Mouse (Mus musculus): ENCODE measurements at regions not wholly inside any gene's neighbourhood (a gene's known extent, or its start where the extent isn't known, plus 50 kb on each side); places are given as distances from the start of the nearest gene placed in this dataset.

- peak; percentile 63 for DNase-seq (ENCODE audit: low read depth, low spot score)
Measured at GRCm38 (mm10) chr13:60123964-60124363, 53.2 kb downstream of the Gas1 start.

- peak; percentile 59 for DNase-seq (ENCODE audit: low read depth, low spot score)
Measured at GRCm38 (mm10) chr13:60123174-60123587, 54.0 kb downstream of the Gas1 start.

DNA sequence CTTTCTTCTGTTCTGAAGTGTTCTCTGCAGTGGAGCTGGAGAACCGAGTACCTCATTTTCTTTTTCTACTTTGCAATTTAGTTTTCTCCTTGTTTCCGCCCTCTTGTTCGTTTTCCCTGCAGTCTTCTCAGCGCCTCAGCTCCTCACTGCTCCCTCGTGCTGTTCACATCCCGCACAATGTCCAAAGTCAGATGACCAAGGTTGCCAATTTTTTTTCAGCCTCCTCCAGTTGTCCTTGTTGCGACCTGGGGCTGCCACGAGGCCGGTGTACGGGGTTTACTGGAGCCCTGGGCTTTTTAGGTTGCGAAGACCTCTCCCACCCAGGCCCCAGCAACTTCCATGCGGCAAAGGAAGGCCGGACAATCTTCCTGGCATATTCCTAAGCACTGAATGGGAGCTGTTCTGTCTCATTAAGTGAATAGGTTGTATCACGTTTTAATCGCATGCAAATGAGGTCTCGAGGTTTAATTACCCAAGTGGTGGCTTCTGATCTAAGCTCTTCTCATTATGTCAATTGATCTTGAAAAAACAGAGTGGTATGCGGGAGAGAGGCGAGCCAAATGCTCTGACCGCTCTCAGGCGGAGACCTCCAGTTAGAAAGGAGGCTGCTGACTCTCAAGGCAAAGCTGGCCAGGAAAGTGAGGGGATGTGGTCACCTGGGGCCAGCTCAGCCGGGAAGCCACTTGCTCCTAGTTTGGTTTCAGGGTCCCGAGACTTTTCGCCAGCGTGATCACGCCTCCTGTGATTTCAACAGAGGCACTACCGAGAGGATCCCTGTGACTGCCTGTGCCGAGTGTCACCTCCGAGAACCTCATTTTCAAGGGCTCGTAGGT, 54.6 kb downstream of the Gas1 start:
- DNase-seq (ENCODE audit: low read depth, low spot score) = no peak

DNA sequence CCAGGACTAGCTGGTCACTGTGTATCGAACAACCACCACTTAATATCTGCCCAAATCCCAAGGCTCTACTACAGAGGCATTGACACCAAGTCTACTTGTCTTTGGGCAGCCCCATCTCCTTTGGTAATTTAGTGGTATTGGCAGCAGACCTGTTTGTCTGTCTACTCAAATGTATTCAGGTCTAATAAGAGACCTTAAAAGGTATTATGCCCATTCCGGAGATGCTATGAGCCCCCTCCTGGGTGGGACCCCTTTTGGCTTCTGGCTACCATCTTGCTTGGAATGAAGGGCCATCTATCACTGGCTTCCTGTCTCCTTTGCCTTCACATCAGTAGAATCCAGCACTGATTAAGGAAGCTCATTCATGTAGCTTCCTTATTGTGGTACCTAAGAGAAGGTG, 65.7 kb downstream of the Gas1 start:
- no peak for DNase-seq (ENCODE audit: low read depth, low spot score)

- DNase-seq (ENCODE audit: low read depth, low spot score) = peak; percentile 97
Measured at GRCm38 (mm10) chr13:60110079-60110846, 66.9 kb downstream of the Gas1 start.

DNA sequence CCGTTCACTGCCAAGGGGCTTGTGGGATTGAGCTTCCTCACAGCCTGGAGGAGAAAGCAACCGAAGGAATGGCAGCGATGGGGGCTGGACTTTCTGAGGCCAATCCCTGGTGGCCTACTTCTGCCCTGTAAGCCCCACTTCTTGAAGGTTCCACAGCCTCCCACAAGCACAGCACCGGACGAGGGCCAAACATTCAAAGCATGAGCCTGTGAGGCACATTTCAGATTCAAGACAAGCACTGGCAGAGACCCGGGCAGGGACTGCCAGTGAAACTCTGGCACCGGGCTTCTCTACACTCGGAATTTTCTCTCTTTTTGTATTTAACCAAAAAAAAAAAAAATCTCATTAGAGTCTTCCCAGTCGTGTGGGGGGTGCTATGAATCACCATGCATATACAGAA, 71.9 kb downstream of the Gas1 start:
- no peak for DNase-seq (ENCODE audit: low read depth, low spot score)

DNA sequence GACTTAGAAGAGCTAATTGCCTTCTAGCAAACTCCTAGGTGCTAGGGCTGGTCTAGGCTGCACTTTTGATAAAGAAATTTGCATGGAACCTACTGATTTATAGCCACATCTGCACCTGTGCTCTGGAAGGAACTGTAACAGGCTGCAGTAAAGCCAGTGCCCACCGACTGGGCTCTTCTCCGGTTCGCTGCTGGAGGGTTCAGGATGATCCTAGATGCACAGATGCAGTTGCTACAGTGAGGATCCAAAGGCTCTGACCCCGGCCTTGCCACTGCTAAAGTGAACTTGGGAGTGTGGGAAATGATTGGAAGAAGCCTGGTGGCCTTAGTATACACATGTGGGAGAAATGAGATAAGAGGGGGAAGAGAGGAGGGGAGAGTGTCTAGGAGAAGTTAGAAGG, 75.5 kb downstream of the Gas1 start:
- DNase-seq (ENCODE audit: low read depth, low spot score) = no peak

DNA sequence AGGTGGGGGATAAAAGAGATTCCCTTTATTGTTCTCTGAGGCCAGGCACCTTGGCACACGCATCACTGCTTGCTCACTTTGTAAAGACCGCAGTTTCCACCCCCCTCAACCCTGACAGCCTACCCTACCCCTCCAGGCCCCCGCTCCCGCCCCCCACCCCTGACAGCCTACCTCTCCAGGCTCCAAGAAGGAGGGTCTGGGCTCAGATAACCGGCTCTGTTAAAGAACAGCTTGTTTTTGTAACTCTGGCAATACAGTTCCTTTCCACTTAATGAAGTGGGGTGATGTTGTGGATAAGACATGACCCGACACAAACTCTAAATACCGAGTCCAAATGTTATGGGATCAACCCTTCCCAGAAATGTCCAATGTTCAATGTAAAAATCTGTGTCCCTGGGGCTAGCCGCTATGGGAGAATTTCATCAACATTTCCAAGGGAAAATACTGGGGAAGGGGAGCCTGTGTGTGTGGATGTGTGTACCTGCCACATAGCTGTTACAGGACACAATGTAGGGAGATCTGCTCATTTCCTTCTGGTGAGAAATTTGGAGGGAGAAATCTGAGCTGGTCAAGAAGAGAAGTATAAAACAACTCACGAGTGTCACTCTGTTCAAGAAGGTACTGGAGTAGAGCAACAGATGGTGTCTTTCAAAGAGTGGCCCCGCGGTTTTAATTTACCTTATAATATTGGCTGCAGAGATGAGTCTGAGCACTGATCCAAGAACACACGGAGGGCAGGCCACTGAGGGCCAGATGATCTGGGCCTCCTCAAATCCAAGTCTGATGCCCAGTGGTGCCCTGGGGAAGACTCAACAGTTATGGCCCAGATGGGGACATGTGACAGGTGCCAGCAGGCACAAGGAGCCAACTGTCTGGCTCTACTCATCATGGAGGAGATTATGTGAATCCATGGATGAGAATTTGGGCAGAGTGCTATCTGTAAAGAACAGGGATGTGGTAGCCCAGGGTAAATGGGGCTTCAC, 76.7 kb downstream of the Gas1 start:
- DNase-seq (ENCODE audit: low read depth, low spot score) = no peak

DNA sequence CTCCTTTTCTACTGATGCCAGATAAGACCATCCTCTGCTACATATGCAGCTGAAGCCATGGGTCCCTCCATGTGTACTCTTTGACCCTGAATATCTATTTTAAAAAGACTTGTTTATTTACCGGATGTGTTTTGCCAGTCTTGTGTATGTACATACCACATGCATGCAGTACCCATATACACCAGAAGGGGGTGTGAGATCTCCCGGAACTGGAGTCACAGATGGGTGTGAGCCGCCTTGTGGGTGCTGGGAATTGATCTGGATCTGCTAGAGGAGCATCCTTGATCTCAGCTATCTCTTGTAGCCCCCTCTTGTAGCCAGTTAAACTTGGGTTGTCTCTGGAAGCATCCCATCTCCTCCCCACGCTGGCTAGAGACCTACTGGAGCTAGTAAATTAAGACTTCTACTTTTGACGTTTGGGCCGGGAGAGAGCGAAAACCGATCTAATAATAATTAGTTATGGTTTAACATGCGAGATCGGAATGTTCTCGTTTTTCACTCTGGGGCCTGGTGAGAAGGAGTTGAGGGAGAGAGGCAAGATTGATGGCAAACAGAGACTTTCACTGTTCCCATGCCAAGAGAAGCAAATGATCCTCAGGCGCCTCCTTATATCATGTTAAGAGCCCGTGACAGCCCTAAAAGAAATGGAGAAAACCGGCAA, 77.6 kb downstream of the Gas1 start:
- DNase-seq (ENCODE audit: low read depth, low spot score) = peak; percentile 61

- DNase-seq (ENCODE audit: low read depth, low spot score) = no peak
Measured at GRCm38 (mm10) chr13:60098394-60098793, 78.8 kb downstream of the Gas1 start.

DNA sequence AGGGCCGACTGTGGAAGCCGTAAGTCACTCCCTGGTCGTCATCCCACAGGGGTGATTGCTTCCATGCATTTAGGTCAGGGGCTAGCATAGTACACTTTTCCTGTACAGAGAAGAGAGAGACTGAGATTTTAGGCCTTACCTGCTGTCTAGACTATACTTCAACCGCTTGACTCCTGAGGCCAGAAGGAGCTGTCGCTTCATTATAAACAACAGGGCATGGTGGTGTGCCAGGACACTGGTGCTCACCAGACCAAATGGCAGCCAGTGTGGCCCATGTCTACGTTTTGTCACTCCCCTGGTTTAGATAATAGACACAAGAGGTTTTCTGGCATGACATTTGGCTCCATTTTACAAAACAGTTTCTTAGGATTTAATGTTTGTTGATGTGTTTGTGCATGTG, 79.4 kb downstream of the Gas1 start:
- DNase-seq (ENCODE audit: low read depth, low spot score) = no peak

DNA sequence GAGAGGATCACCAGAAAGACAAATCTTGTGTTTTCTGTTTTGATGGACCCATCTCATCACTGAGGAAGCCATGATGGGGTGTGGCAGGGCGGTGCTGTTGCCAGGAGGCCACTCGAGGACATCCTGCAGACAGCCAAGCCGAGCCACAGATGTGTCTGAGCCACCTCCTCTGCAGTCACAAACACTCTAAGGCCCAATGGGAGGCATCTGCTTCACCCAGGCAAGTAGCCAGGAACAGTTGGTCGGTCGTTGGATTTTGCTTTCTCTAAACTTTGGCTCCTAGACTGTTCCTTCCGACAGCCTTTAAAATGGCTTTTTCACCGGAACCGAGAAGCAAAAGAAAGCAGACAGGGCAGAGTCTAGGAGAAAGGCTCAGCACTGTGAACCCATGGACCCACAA, 90.5 kb downstream of the Gas1 start:
- no peak for DNase-seq (ENCODE audit: low read depth, low spot score)

DNA sequence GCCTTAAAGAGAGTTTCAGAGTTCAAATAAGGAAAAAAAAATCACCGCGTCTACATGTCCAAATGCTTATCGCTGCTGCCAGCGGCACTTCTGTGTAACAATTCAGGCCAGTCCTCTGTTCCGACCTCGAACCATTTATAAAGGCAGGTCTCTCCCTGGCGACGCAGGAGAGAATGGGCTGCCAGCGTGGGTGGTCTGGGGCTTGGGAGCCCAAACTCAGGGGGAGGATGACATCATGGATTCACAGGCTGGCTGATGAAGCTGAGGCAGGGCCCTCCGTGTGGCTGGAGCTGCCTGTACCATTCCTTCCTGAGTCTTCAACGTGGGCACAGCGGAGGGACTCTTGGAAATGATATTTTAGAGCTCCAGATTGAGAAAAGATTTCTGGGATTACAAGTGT, 92.2 kb downstream of the Gas1 start:
- DNase-seq (ENCODE audit: low read depth, low spot score) = peak; percentile 82

DNA sequence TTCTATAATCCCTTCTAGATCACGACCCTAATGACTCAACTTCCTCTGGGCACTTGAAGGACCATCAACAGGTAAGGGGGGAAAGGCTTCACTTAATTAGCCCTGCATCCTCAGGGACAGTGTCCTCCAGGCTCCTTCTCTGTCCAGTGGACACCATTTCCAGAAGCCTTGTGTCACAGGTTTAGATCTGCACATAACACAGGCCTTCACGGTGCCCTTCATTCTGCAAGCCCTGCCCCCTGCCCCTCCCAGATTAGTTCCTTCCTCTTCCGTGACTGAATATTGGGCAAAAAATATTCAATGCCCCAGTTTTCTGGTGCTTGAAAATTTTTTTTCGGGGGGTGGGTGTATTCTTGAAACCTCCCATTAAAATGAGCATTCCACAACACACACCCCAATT, 92.9 kb downstream of the Gas1 start:
- DNase-seq (ENCODE audit: low read depth, low spot score) = no peak

DNA sequence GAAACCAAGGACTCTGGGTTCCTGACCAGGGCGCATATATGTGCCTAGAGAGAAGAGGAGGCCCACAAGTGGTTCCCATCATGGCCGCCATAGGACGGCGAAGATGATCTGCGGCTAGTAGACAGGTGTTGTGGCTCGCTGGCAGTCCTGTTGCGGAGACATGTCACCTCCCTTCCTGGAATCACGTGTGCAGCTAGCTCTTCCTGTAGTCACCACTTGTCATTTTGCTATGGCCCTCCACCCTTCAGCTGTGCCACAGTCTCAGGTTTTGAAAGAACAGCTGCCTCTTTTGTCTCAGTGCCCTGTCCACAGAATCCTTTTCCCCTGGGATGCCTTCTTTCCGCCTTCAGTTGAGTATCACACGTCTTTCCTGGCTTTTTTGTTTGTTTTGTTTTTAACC, 97.1 kb downstream of the Gas1 start:
- no peak for DNase-seq (ENCODE audit: low read depth, low spot score)

DNA sequence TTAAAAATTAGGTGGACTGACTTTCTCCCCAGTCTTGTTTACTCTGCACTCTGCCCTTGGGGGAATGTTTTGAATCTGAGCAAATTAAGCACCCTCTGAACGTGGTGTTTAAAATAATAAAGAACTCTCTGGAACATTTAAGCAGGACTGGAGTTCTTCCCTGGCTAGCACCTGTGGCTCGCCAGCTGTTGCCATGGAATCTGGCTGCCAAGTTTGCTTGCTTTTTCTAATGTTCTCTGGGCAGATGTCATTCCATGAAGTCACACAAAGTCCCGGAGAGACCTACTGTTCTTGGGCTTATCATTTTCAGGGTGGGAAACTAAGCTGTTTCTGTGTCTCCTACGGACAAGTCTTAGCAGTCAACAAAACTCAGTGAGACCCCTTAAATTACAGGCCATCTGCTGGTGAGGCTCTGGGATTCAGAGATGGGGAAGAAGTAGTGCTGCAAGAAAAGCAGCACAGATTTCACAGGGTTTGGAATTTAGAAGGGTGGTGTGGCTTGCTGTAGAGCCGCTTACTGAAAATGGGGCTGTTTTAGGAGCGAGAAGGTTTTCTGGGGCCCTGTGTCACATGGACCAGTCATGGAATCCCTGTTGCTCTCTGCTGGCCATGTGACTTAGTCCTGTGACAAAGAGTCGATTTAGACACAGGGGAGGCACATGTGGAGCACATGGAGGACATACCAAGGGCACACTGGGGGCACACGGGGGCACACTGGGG, 98.7 kb downstream of the Gas1 start:
- no peak for DNase-seq (ENCODE audit: low read depth, low spot score)

DNA sequence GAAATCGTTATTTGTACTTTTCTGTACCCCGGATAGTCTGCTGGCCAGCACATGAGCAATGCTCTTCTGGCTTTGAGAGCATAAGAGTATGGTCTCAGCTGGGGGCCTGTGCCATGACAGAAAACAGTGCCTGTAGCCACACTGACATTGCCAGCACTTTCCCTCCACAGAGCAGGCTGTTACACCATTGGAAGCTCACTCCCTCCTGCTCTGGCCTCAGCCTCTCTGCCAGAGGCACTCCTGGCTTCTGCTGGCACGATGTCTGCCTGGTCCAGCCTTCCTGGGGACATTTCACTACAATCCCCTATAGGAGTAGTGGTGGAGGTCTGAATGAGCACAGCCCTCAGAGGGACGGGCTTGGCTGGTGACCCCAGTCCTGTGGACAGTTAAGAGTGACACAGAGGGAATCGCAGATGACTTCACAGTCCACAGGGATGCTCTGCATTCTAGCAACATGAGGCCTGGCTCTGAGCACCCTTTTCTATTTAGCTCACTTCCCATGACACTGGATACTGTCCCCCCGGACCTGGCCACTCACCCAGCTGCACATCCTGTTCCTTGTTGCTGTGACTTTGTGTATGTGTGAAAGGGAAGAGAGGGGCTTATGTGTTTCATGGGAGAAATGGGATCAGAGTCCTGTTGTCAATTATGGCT, 100.9 kb downstream of the Gas1 start:
- DNase-seq (ENCODE audit: low read depth, low spot score) = no peak

DNA sequence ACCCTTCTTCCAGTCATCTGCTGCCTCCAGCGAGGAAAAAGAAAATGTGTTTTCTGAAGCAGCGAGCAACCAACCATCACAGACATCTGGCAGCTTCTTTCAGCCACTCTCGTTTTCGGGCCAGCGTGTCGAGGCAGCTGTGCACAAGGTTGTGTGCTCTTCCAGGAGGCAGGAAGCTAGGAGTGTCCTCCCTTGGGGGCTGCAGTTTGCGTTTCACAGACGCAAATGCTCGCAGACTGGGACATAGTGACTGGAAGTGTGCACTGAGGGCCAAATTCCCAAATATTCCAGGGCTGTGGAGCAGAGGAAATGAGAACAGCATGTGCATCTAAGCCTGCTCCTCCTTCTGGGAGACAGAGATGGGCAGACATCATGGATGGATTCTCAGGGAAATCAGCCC, 105.6 kb downstream of the Gas1 start:
- no peak for DNase-seq (ENCODE audit: low read depth, low spot score)

DNA sequence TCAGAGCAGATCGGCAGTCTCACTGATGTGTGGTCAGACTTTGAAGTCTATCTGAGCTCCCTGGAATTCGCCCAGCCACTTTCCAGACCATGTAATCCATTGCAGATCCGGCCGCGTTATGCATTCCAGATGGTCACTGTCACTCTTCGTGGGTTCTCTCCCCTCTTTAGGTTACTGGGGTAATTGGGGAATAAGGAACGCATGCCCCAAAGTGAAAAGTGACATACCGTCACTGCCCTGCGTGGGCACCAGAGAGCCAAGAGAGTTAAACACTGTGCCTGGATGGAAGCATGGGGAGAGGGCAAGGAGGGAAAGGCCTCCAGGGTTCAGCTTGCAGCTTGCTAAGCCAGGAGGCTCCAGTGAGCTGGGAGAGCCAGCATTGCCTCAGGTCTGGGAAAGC, 108.0 kb downstream of the Gas1 start:
- DNase-seq (ENCODE audit: low read depth, low spot score) = peak; percentile 84

DNA sequence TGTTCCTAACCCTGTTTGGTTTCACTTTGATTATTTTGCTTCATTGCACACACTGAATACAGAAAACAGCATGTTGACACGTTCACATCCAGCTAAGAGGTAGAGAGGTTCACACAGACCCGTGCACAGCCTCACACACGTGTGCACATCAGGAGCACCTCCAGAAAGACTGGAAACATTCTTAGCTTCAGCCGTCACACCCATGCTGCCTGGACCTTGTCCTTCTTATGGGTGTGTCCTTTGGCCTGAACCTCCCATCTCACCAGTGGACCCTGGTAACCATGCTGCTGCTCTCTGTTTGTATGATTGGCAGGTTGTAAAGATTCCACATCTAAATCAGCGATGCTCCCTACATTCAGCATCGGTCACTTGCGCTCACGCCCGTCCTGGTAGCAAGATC, 109.8 kb downstream of the Gas1 start:
- no peak for DNase-seq (ENCODE audit: low read depth, low spot score)
